Comparison of ENCODE assay signal across 7 mouse cellular contexts in genomic region chr10:62866035-62866791, GRCm38 (mm10). TPM values are rescaled to one million over a fixed set of nuclear protein-coding genes. Genes with fewer than 3 reads are reported as not detected.
DNase-seq lines count a peak whose midpoint lies in the region; ATAC-seq and TF ChIP-seq lines count a peak whose summit lies in the region.

No protein-coding gene starts in this region.

- 34% methylated on average over 11 of the region's 11 CpGs for WGBS in limb, embryonic 11.5 days
- 13% methylated on average over 10 of the region's 11 CpGs for WGBS in midbrain, postnatal 0 days

- TF ChIP-seq CTCF in midbrain, postnatal 0 days (IDR thresholded peaks at IDR 0.05) = 0 out of 2 replicates have a peak, but pooled peaks have one; percentile 13

- peak; percentile 6 for DNase-seq in adrenal gland, postnatal 25 days
- DNase-seq in cerebellum, postnatal 10 days = peak; percentile 77 to 81
- DNase-seq in gastrocnemius, postnatal 25 days = peak; percentile 65
- peak; percentile 45 for DNase-seq in limb, embryonic 11.5 days (ENCODE audit: low spot score)
- DNase-seq in midbrain, postnatal 0 days (ENCODE audit: low spot score) = peak; percentile 70
- DNase-seq in thymus, postnatal 0 days (ENCODE audit: low spot score) = no peak

- H3K36me3 ChIP-seq in limb, embryonic 11.5 days (ENCODE audit: control insufficient read depth, insufficient read depth, low read length) = no peaks in the 10 kb centered on the region; the same call in 1 of the 2 replicates
- H3K36me3 ChIP-seq in midbrain, postnatal 0 days (ENCODE audit: insufficient read depth, low read length) = no peaks in the 10 kb centered on the region

- H3K27me3 ChIP-seq in limb, embryonic 11.5 days (ENCODE audit: control insufficient read depth, insufficient read depth, low read length) = no peaks in the 10 kb centered on the region
- H3K27me3 ChIP-seq in midbrain, postnatal 0 days (ENCODE audit: insufficient read depth, low read length) = no peaks in the 10 kb centered on the region

- H3K4me1 ChIP-seq in limb, embryonic 11.5 days (ENCODE audit: control insufficient read depth, insufficient read depth, low read length) = no peaks in the 10 kb centered on the region
- peaks cover 8% of the 10 kb centered on the region; the same call in 1 of the 2 replicates for H3K4me1 ChIP-seq in midbrain, postnatal 0 days (ENCODE audit: insufficient read depth, low read length)

- no peaks in the 10 kb centered on the region for H3K9me3 ChIP-seq in limb, embryonic 11.5 days (ENCODE audit: control insufficient read depth, low read length)
- H3K9me3 ChIP-seq in midbrain, postnatal 0 days (ENCODE audit: low read length) = no peaks in the 10 kb centered on the region

- no peak overlapping the region for H3K27ac ChIP-seq in limb, embryonic 11.5 days (replicated peaks; ENCODE audit: low read depth, low read length)
- H3K27ac ChIP-seq in midbrain, postnatal 0 days (ENCODE audit: low read depth, low read length) = peak overlapping the region; percentile 99

- peak; percentile 49 for ATAC-seq in inflammation-experienced regulatory T-cells, adult 6 months
- ATAC-seq in limb, embryonic 11.5 days (ENCODE audit: insufficient number of reproducible peaks, low FRiP score, low TSS enrichment, low read depth) = no peak
- peak; percentile 57 for ATAC-seq in midbrain, postnatal 0 days (ENCODE audit: low FRiP score)

- H3K4me2 ChIP-seq in limb, embryonic 11.5 days (ENCODE audit: low read depth, severe bottlenecking) = peak overlapping the region; percentile 76
- H3K4me2 ChIP-seq in midbrain, postnatal 0 days (ENCODE audit: low read depth, low read length, poor library complexity, severe bottlenecking) = peak overlapping the region; percentile 85

- H3K9ac ChIP-seq in limb, embryonic 11.5 days (ENCODE audit: low read length) = peak overlapping the region; percentile 68; the same call in 1 of the 2 replicates
- H3K9ac ChIP-seq in midbrain, postnatal 0 days (replicated peaks; ENCODE audit: low read length, poor library complexity, severe bottlenecking) = peak overlapping the region; percentile 91

- peak overlapping the region; percentile 35; the same call in 1 of the 2 replicates for H3K4me3 ChIP-seq in limb, embryonic 11.5 days (ENCODE audit: low read depth, low read length)
- peak overlapping the region; percentile 57 for H3K4me3 ChIP-seq in midbrain, postnatal 0 days (ENCODE audit: low read depth, low read length)

RNA-seq across cellular contexts. Expression of gene Tet1, which starts 42.6 kb away (rescaled TPM):
- total RNA-seq in adrenal gland, postnatal 25 days (2021) = 6.6 and 7.4 TPM in 2 replicates
- total RNA-seq in gastrocnemius, postnatal 25 days (2021) = 1 to 10 TPM; 4.9 to 5.3 TPM
- polyA plus RNA-seq in inflammation-experienced regulatory T-cells, adult 6 months (2017; shearing (Covaris generic)) = 1 to 10 TPM; 2.6 to 9.0 (median 8.5) TPM
- polyA plus RNA-seq in limb, embryonic 11.5 days (2014; fragmentation: Nextera tagmentation; extraction: Ambion mirVana) = 34.0 and 41.1 TPM in 2 replicates
- total RNA-seq in midbrain, postnatal 0 days (2014; rRNA removed) = 29.0 and 40.5 TPM in 2 replicates
- polyA plus RNA-seq in midbrain, postnatal 0 days (2015; fragmentation: Nextera tagmentation; extraction: Ambion mirVana) = 31.1 and 34.9 TPM in 2 replicates
- 11.6 and 14.5 TPM in 2 replicates for polyA plus RNA-seq in thymus, postnatal 0 days (2015; fragmentation: Nextera tagmentation; extraction: Ambion mirVana)

RNA-seq across cellular contexts. Expression of gene Slc25a16, which starts 54.2 kb away (rescaled TPM):
- total RNA-seq in adrenal gland, postnatal 25 days (2021) = 37.7 and 45.0 TPM in 2 replicates
- total RNA-seq in gastrocnemius, postnatal 25 days (2021) = 10 to 100 TPM; 14.6 to 15.7 TPM
- polyA plus RNA-seq in inflammation-experienced regulatory T-cells, adult 6 months (2017; shearing (Covaris generic)) = 1 to 10 TPM; 2.9 to 5.1 (median 3.1) TPM
- 10.7 and 12.2 TPM in 2 replicates for polyA plus RNA-seq in limb, embryonic 11.5 days (2014; fragmentation: Nextera tagmentation; extraction: Ambion mirVana)
- total RNA-seq in midbrain, postnatal 0 days (2014; rRNA removed) = 19.0 and 23.0 TPM in 2 replicates
- 12.3 and 13.7 TPM in 2 replicates for polyA plus RNA-seq in midbrain, postnatal 0 days (2015; fragmentation: Nextera tagmentation; extraction: Ambion mirVana)
- polyA plus RNA-seq in thymus, postnatal 0 days (2015; fragmentation: Nextera tagmentation; extraction: Ambion mirVana) = 13.7 and 16.5 TPM in 2 replicates
